Mouse (Mus musculus) hematopoietic stem cell, adult 5-6 weeks (primary cell): Measurements from ENCODE around the gene Fbxl17. TPM values are rescaled to one million over a fixed set of nuclear protein-coding genes. Genes with fewer than 3 reads are reported as not detected.

Experiments
- ATAC-seq, 2 experiments: fragments of 125-278 bp in 1 of 2; replicated peaks in 1 of 2; 2 replicates each; pipeline ENCODE4 v1.8.0; 2016 to 2017; ENCODE audit warnings: inconsistent platforms in 2 of 2, mild to moderate bottlenecking in 2 of 2, moderate number of reproducible peaks in 2 of 2, low read depth in 1 of 2, moderate TSS enrichment in 1 of 2; ENCODE audit not compliant: low FRiP score in 2 of 2, poor library complexity in 2 of 2, severe bottlenecking in 2 of 2, insufficient read depth in 1 of 2, low TSS enrichment in 1 of 2
- total RNA-seq: library from RNA; stranded (forward); fragments of 172-1452, 232-1000 nt; gene quantifications from 2 replicates; pipeline ENCODE4 v1.2.3, GENCODE M21; 2017

The Fbxl17 gene
- total RNA-seq, 1 experiment from 2014 or later = 8.8 TPM

DNA sequence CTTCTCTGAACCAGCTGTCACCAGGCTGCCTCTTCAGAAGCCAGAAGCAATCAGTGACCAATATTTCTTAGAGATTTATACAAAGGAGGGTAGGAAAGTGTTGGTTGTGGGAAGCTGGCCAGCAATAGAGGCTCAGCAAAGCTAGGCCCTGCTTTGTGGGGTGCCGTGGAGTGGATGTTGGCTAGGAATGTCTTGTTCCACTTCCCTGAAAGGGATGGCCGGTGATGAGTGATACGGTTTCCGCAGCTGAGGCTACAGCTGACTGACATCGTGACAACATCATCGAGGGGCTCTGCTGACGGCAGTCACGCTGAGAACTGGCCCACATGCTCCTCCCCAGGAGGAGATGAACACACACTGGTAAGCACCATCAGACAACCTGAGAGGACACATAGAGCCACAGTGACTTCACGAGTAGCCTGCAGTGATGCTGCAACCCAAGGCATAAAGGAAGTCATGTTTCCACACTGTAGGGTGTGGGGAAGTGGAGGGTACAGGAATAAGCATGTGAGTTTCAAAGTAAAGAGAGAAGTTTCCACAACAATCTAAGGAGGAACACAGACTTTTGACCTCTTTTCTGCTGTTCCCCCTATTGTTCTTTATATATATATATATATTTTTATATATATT lies 456.7 kb downstream of the Fbxl17 start:
- peak; percentile 62 to 71; a peak in 3 of 4 replicates for ATAC-seq

DNA sequence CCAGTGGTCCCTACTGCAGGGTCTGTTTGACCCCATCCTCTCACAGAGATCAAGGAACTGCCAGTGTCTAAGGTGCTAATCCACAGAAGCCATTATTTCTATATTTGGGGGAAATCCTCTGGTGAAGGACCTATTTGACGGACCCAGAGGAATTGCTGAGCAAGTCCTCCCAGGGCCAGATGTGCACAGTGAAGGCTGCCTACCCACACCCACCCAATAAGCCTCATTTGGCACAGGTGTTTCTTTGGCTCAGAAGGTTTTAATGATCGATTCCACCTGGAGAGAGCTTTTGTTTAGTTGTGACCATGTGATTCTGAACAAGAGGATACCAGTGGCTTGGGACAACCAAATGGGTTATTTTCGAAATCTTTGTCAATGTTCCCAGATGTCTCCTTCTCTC lies 462.3 kb downstream of the Fbxl17 start:
- no peak for ATAC-seq

DNA sequence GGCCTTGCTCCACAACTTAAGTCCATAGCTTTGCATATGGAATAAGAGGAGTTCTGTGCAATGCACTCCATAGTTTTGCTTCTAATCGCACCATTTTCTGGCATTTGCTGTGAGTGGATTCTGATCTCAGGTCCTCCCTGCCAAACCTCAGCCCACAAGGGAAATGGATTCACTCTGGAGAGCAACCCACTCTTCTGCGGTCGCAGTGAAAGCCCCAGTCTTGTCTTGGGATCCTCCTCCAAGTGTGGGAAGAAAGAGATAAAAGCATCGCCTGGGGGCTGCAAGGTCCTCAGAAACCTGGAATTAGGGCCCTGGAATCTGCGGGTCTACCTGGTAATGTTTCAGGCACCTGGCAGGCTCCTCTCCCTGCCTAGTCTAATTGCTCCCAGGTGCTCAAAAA lies 466.7 kb downstream of the Fbxl17 start:
- no peak for ATAC-seq

DNA sequence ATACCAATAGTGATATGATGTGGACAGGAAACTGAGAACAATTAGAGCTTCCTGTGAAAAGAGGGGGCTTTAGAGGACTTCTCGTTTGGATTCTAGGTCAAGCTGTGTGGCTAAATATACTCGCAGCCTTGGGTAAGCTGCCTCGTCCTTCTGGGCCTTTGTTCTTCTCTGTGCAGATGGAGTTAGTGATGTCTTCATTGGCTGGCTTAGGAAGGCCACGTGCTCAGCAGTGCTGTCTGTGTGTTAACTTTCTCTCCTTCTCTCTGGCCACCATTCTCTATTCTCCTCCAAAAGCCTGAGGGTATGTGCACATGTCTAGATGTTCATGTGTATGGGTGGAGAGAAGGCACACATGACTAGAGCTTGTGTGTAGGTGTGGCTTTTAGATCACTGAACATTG lies 470.7 kb downstream of the Fbxl17 start:
- no peak for ATAC-seq

DNA sequence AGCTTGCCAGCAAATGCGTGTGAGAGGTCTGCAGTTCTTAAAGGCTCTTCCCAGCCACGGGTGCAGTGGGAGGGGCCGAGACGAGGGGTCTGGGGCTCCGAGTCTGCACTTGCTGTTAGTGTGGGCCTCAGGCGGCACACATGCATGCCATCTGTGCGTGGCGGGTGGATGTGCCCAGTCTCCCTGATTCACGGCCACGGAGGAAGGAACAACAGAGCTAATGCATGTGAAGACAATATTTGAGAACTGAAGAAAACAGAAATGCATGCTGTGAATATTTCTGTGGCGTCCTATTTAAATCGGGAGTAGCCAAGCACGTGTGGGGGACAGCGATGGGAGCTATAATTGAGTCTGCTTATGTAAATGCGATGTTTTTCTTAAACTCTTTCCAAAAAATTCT lies 474.6 kb downstream of the Fbxl17 start:
- no peak for ATAC-seq

DNA sequence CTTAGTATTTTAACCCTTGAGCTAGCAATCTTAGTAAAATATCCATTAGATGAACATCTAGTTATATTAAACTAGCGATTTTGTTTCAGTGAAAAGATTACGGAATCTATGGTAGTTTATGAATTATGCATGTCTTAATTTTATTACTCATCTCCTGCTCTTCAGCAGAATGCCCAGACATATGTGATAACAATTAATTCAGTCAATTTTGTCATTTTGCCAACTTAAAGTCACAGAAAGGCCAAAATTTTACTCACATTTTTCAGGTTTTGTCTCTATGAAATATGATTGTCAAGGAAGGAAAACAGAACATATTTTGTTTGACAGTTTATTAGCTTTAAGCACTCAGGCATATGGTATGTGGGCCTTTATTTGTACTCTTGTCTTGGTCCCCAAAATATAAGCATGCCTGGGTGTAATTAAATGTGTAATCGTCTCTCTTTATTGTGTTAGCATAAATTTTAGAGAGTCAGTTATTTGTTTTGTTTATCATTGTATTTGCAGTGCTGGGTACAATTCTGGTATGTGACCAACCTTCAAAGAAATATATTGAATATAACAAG lies 482.1 kb downstream of the Fbxl17 start:
- ATAC-seq = no peak

DNA sequence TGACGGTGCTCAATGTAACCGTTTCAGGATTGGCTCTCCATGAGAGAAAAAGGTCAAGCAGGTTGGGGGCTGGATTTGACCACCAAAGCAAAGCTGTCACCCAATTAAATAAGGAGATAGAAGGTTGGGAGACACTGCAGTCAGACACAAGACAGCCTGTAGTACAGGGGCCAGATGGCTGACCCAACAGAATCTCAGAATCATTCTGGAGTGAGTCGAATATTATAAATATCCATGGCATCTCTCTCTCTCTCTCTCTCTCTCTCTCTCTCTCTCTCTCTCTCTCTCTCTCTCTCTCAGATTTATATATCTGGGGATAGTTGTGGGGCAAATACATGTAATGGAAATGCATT lies 487.3 kb downstream of the Fbxl17 start:
- no peak for ATAC-seq

DNA sequence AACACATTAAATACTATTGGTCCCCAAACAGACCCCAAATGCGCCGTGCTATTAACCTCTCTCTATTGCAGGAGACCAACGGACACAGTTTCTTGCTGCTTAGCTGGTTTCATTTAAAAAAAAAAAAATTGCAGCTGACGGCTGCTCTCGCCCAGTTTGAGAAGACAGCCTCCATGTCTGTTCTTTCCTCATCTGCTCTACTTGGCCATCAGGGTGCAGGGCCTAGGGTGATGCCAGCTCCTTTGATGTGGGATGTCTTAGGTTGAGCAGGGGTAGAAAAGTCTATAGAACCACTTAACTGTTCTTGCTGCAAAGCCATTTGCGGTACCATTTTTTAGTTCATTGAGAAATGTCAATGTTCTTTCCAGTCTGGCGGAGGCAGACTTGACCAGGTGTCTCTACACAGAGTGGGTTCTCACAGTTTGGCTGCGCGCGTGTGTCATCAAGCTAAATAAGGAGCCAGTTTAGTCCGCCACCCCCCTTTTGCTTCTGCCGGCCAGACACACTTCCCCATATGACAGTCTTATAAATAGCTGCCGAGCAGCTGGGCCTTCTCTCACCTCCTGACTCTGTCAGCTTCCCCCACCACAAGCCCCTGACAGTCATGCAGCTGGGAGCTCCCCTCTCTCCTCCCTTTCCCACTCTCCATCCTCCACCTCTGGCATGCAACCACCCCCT lies 487.8 kb downstream of the Fbxl17 start:
- ATAC-seq = peak; percentile 90 to 97

DNA sequence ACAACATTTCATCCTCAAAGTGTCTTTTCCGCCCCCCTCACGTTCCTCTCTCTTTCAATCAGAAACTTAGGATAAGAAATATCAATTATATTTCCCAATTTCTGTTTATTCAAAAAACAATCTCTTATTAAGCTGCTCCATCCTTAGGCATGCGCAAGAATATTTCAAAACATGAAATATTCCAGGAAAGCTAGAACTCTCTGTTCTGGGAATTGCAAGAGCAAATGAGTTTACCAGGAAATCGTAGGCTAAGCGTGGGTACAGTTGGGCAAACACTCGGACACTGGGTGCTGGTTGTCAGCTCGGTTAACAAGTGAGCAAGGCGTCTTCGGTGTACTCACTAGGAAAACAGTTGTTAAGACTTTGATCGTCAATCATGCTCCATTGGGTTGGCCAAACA lies 489.0 kb downstream of the Fbxl17 start:
- no peak for ATAC-seq

DNA sequence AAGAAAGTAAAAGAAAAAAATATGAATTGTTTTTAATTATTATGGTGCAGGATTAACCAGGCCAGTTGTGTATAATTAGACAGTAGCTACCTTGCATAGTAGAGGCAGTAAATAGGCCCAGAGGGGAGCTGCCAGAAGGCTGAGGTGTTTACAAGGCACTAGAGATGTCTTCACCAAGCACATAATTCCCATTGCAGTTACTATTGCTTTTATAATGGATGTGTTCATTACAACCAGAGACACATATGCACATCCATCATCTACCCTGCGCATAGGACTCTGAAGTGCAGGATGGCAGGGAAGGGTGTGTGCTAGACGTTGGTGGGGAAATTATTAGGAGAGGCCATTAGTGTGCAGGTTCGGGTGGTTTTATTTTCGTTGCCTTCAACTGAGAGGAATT lies 491.0 kb downstream of the Fbxl17 start:
- no peak for ATAC-seq

DNA sequence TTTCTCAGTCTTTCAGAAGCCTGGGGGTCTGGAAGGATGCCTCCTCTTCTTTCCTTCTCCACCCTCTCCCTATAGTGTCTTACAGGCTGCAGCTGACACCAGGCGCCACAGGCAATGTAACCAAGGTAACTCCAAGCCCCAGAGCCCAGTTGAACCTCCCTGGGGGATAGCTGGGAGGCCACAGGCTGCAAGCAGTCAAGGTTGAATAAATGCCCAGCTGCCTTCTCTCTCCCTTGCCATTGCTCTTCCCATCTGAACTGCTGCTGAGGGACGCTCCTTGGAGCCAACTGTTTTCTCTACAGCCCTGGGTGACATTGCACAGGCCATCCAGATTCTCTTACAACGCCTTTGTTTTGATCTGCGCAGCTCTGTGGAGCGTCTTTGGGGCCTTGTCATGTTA lies 491.5 kb downstream of the Fbxl17 start:
- no peak for ATAC-seq

DNA sequence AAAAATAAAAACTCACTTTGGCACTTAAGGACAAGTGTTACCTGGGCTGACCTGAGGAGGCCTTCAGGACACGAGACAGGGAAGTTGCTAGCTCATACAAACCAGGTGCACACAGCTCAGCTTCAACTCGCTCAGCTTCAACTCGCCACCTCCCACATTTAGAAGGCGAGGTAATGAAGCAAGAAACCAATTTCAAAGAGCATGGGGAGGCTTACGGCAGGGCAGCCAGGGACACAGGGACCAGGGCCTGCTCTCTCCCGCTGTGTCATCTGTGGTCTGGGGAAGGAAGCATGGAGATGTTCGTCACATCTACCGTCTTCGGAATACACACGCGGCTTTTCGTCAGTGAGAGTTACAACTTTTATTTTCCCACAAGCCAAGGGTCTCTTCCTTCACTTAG lies 491.9 kb downstream of the Fbxl17 start:
- ATAC-seq = no peak
